Mouse (Mus musculus) E14TG2a.4 (cell line): Measurements from ENCODE around the gene Snap25.

Experiments used
- H3K27me3 ChIP-seq: 2 replicates; pipeline ENCODE4 v1.6.1; 2014; ENCODE audit warnings: low read length, control low read depth; ENCODE audit not compliant: insufficient read depth
- H3K36me3 ChIP-seq: 2 replicates; pipeline ENCODE4 v1.6.1; 2014; ENCODE audit warnings: low read length, control low read depth; ENCODE audit not compliant: insufficient read depth
- H3K4me1 ChIP-seq: replicated peaks from 2 replicates; pipeline ENCODE4 v1.6.1; 2014; ENCODE audit warnings: low read depth, low read length, control low read depth
- H3K4me3 ChIP-seq: replicated peaks from 2 replicates; pipeline ENCODE4 v1.5.1; 2014; ENCODE audit warnings: mild to moderate bottlenecking, low read length
- H3K9me3 ChIP-seq: 2 replicates; pipeline ENCODE4 v1.6.1; 2014; ENCODE audit warnings: low read length, control low read depth
- CTCF ChIP-seq: conservative IDR thresholded peaks from 2 replicates; pipeline ENCODE4 v1.5.1; 2014; ENCODE audit warnings: low read length
- NANOG ChIP-seq: IDR thresholded peaks from 2 replicates; pipeline ENCODE4 v1.6.1; 2014; ENCODE audit warnings: borderline replicate concordance, low read length, mixed read lengths
- POU5F1 ChIP-seq: IDR thresholded peaks from 2 replicates; pipeline ENCODE4 v1.6.1; 2014; ENCODE audit warnings: low read length, borderline replicate concordance

The Snap25 gene

DNA sequence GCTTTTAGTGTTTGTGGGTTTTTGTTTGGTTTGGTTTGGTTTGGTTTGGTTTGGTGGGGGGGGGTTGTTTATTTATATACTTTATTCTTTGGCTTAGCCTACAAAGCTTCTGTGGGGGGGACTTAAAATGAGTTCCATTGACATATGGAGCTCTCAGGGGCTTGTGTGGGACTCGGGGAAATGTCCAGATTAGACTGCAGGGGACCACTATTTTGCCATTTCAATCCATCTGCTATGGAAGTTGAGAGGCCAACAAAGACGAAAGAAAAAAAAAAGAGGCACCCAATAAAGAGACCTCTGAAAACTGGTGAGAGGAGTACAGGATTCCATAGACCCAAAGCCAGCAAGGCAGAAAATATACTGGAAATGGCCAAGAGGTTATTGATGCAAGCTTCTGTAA, 9.9 kb upstream of the Snap25 start:
- H3K27me3 ChIP-seq: peaks cover 8% of the 10 kb centered on the region
- TF ChIP-seq NANOG (no peak), CTCF (no peak), POU5F1 (no peak)
- H3K9me3 ChIP-seq: no peaks in the 10 kb centered on the region
- H3K36me3 ChIP-seq: no peaks in the 10 kb centered on the region
- H3K4me3 ChIP-seq: no peak overlapping the region
- no peaks in the 10 kb centered on the region for H3K4me1 ChIP-seq

DNA sequence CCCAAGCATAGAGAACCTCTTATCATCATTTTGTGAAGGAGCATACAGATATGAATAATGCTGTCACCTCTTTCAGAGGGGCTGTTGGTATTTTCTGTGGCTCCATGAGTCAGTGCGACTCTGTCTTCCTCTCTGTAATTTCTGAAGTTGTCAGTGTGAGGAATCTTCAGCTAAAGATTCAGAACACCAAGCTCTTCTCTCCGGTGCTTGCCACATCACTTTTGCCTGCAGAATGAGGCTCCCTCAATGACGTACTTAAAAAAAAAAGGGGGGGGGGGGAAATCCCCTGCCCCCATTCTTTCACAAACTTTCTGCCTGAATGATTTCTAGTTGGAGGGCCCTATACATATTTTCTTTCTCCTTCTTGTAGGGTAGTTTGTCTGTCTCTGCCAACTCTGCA, 2.1 kb upstream of the Snap25 start:
- peaks cover 10% of the 10 kb centered on the region for H3K27me3 ChIP-seq
- H3K4me1 ChIP-seq: peaks cover 21% of the 10 kb centered on the region
- no peaks in the 10 kb centered on the region for H3K9me3 ChIP-seq
- H3K4me3 ChIP-seq: no peak overlapping the region
- H3K36me3 ChIP-seq: no peaks in the 10 kb centered on the region
- TF ChIP-seq NANOG (no peak), CTCF (no peak), POU5F1 (no peak)

DNA sequence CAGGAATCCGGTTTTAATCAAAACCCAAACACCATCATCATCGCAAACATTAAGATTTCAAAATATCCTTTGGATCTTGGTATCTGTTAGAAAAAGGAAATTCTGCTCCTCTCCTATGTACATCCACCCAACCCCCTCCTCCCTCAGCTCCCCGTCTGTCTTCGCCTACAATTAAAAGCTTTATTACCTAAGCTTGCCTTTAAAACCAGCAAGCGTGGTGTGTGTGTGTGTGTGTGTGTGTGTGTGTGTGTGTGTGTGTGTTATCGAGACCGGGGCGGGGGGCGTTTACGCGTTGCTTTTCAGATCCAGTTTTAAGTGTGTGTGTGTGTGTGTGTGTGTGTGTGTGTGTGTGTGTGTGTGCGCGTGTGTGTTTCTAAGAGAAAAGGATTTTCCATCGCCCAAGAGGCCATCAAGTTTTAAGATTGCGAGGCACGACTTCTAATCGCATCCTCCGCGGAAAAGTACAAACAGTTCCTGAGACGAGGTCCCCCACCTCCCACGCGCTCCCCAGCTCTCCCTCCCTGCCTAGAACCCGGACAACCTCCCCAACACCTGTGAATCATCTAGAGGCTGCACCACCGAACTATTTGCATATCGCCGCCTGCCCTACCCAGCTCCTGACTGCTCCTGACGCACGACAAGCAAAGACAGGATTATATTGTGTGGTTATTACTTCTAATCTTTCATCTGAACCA, 1.4 kb upstream of the Snap25 start:
- H3K4me3 ChIP-seq: 0 out of 2 replicates have a peak overlapping the region, but pooled peaks have one; percentile 13
- H3K4me1 ChIP-seq: peaks cover 21% of the 10 kb centered on the region
- TF ChIP-seq NANOG (no peak), CTCF (no peak), POU5F1 (no peak)
- H3K27me3 ChIP-seq: peaks cover 8% of the 10 kb centered on the region
- H3K36me3 ChIP-seq: no peaks in the 10 kb centered on the region
- no peaks in the 10 kb centered on the region for H3K9me3 ChIP-seq

DNA sequence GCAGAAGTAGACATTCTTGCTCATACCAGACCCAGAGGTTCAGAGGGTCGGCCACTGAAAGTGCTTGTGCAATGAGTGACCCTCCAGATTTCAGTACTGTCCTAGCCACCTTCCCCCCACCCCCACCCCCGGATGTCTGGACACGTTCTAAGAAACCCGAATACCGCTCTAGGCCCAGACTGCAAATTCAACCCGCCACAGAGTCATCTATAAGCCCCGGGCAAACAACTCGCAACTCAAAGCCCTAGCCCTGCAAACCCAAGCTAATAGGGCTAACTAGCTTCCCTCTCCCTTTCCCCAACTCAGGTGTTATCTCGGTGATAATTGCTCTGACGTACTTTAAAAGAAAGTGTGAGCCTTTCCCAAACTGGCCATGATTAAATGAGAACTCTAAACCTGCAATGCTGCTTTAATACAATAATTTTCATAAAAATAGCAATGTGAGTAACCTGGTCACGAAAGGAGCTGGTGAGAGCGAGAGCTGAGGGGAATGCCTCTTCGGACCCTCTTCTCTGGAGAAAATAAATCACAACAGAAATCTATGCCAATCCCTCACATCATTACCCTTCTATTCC, 725 bp upstream of the Snap25 start:
- H3K4me1 ChIP-seq: peaks cover 21% of the 10 kb centered on the region
- 0 out of 2 replicates have a peak overlapping the region, but pooled peaks have one; percentile 77 for H3K4me3 ChIP-seq
- peaks cover 4% of the 10 kb centered on the region for H3K27me3 ChIP-seq
- H3K36me3 ChIP-seq: no peaks in the 10 kb centered on the region
- no peak for TF ChIP-seq POU5F1
- H3K9me3 ChIP-seq: no peaks in the 10 kb centered on the region

DNA sequence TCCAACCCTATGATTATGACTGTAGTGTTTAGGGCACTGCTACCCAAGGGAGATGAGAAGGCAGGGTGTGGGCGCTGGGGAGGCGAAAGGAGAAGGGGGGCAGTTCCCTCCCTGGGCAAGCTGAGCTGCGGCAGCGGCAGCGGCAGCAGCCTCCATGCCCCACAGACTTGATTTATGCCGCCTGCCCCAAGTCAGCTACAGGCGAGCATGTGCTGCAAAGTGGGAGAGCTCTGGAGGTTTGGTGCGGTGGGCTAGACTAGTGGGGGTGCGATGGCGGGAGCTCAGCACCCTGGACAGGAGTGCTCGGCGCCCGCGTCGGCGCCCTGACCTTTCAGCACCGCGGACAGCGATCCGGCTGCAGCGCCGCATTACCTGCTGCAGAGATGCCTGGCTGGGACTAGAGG, 757 bp downstream of the Snap25 start:
- TF ChIP-seq NANOG: no peak
- no peak for TF ChIP-seq POU5F1
- no peak for TF ChIP-seq CTCF
- Histone ChIP-seq H3K9me3 (no peaks in the 10 kb centered on the region), H3K4me1 (peaks cover 21% of the 10 kb centered on the region), H3K4me3 (peak overlapping the region; percentile 77), H3K27me3 (peaks cover 4% of the 10 kb centered on the region), H3K36me3 (no peaks in the 10 kb centered on the region)

DNA sequence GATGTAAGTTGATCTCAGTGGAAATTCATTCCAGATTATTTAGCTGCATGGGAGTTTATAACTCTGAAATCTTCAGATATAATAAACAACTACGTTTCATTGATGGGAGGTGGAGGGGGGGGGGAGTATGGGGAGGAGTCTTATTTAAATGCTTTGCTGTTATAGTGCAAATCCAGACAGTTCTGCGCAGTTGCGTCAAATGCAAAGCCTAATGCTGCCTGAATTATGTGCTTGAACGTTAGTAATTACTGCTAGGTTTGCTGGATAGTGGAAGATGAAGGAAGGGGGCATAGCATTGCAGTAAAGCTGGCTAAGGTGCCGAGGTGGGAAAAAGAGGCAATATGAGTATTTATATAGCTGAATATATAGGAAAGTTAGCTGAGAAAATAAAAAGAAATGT, 2.3 kb downstream of the Snap25 start:
- no peak for TF ChIP-seq POU5F1
- no peak for TF ChIP-seq NANOG
- TF ChIP-seq CTCF: no peak
- Histone ChIP-seq H3K9me3 (no peaks in the 10 kb centered on the region), H3K4me1 (peaks cover 21% of the 10 kb centered on the region), H3K36me3 (no peaks in the 10 kb centered on the region), H3K4me3 (no peak overlapping the region), H3K27me3 (peaks cover 4% of the 10 kb centered on the region)

DNA sequence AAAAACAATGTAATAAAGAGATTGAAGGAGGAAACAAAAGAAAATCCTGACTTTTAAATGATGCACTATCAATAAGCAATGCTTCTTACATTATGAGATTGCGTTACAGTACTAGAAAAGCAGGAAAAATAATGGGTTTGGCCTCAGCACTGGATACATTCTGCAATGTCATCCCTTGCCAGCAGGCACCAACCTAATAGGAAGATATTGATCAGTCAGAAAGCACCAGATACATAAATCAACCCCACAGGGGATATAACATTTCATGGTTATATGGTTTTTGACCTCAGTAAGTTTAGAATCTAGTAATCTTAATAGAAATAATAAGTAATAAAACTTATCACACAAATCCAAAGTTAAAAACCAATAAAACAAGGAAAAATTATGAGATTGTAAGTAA, 3.1 kb downstream of the Snap25 start:
- Histone ChIP-seq H3K9me3 (no peaks in the 10 kb centered on the region), H3K4me1 (peaks cover 21% of the 10 kb centered on the region), H3K27me3 (peaks cover 4% of the 10 kb centered on the region), H3K4me3 (no peak overlapping the region), H3K36me3 (no peaks in the 10 kb centered on the region)
- no peak for TF ChIP-seq CTCF
- TF ChIP-seq POU5F1: no peak
- no peak for TF ChIP-seq NANOG

DNA sequence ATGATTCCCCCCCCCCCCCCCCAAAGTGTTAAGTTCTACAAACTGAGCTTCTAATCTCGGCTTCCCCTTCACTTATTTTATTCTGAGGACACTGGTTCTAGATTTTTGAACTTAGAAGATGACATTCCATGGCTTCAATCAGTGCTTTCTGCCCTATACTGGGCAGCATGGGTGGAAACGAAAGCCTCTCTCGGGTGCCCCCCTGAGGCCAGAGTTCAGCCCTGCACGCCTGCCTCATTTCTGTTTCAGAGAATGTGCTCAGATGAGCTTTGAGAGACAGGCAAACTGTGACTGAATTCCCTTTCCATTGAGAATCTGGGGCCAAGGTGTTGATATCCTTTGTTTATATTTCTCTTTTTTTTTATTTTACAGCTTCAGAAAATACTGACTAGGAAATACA, 7.0 kb downstream of the Snap25 start:
- TF ChIP-seq CTCF (peak; percentile 71), NANOG (no peak)
- no peak overlapping the region for H3K4me3 ChIP-seq
- H3K36me3 ChIP-seq: no peaks in the 10 kb centered on the region
- no peaks in the 10 kb centered on the region for H3K9me3 ChIP-seq
- H3K4me1 ChIP-seq: no peaks in the 10 kb centered on the region
- no peaks in the 10 kb centered on the region for H3K27me3 ChIP-seq

DNA sequence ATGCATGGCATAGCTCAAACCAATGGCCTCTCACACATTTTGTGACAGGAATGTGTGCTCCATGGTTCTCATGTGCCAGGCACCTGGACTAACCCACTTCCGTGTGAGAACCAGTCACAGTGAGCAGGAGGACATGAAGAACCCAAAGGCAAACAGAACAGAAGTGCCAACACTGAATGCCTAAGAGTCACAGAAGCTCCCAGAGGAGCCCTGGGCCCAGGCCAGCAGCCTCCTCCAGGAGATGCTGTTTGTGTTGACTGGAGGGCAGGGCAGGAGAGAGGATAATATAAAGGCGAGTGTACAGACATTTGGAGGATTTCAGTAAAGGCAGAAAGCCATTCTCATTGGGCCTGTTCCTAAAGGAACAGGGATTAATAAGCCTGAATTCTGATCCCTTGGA, 25.0 kb downstream of the Snap25 start:
- Histone ChIP-seq H3K36me3 (no peaks in the 10 kb centered on the region), H3K4me1 (peaks cover 22% of the 10 kb centered on the region), H3K27me3 (no peaks in the 10 kb centered on the region), H3K4me3 (no peak overlapping the region), H3K9me3 (no peaks in the 10 kb centered on the region)
- TF ChIP-seq NANOG: no peak
- no peak for TF ChIP-seq POU5F1
- TF ChIP-seq CTCF: no peak
